Mouse (Mus musculus): ENCODE measurements around the gene Rai1.

DNA sequence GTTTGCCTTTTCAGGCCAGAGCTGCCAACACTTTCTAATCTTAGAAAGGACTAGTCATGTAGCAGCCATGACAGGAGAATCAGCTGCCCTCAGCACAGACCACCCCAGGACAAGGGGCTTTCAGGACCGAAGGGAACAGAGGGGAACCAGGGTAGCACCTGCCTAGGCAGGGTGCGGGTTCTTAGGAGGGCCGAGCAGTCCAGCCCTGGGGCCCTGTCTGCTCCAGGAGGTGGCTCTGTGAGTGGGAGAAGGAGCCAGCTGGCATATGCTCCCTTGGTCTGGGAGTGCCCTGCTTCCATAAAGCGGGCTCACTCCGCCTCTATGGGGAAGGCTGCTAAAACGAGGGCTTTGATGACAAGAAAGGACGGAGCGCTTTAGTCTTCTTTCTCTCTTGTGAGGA is 128.4 kb downstream of the Rai1 start:
- TF ChIP-seq TAL1 (IDR thresholded peaks at IDR 0.05; ENCODE audit: low read length) (no peak), GATA1 (IDR thresholded peaks at IDR 0.05; ENCODE audit: low read length) (no peak)
